ENCODE assay signal across 7 mouse cellular contexts in the genomic region with DNA sequence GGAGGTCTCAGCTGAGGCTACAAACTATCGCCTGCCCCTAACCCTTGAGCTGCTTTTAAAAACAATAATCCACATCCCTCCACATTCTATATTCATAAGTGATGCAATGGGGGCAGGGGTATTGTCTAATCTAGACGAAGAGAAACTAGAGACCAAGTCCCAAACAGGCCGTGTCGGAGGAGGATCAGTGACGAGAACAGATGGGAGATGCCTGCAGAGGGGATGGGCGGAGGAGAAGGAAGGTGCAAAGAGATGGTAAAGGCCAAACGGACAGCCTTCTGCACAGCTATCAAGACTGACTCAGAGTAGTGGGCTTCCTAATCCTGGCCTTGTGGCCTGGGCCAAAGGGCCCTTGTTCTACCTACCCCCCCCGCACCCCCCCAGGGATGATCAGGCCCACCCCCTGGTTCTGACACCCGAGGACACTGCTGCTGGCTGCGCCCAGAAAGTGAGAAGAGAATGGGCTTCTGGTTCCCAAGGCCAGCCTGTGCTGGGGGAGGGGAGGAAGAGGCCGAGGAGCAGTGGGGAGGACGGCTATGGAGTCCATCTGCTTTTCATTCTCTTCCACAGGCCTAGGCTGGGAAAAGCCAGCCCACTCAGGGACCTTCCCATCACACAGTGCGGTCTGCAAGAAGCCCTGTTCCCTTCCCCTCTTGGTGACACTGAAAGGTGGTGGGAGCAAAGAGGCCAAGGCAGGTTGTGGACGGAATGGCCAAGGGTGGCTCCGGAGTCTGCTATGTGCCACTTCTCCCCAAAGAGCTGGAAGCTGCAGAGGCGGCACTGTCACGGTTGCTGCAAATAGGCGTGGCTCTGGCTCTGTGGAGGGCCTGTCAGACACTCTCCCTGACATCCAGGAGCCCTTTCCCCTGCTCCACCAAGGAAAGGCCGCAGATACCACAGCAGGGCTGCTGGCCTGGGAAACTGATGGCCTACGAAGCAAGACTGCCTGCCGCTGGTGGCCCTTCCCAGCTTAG. TPM values are rescaled to one million over a fixed set of nuclear protein-coding genes. Genes with fewer than 3 reads are reported as not detected.
DNase-seq lines count a peak whose midpoint lies in the region; ATAC-seq lines count a peak whose summit lies in the region.

No protein-coding gene starts in this region.

- H3K4me3 ChIP-seq in forebrain, embryonic 12.5 days (replicated peaks), result peak overlapping the region; percentile 92
- H3K4me3 ChIP-seq in neural tube, embryonic 13.5 days, result peak overlapping the region; percentile 61

- peak overlapping the region; percentile 94 for H3K9ac ChIP-seq in forebrain, embryonic 12.5 days
- H3K9ac ChIP-seq in neural tube, embryonic 13.5 days, result peak overlapping the region; percentile 88

- no peaks in the 10 kb centered on the region for H3K27me3 ChIP-seq in forebrain, embryonic 12.5 days
- H3K27me3 ChIP-seq in neural tube, embryonic 13.5 days, result no peaks in the 10 kb centered on the region

- WGBS in forebrain, embryonic 12.5 days, result 54% methylated on average over 21 of the region's 21 CpGs
- WGBS in neural tube, embryonic 13.5 days, result 42% methylated on average over 21 of the region's 21 CpGs

- DNase-seq in layer of hippocampus, postnatal 36 days, result peak; percentile 44 to 52
- no peak for DNase-seq in layer of hippocampus, adult 9-11 months
- DNase-seq in cerebellum, adult 9-10 months, result peak; percentile 68
- peak; percentile 58 to 63 for DNase-seq in kidney, postnatal 4 days

- H3K36me3 ChIP-seq in forebrain, embryonic 12.5 days (replicated peaks), result peaks cover 40% of the 10 kb centered on the region
- H3K36me3 ChIP-seq in neural tube, embryonic 13.5 days, result peaks cover 42% of the 10 kb centered on the region

- no peak for ATAC-seq in forebrain, embryonic 12.5 days (ENCODE audit: low FRiP score)
- no peak for ATAC-seq in neural tube, embryonic 13.5 days (ENCODE audit: low read depth)
- no peak for ATAC-seq in activated CD4-positive, CD25-positive, alpha-beta regulatory T cell, adult 4 months

- peak overlapping the region; percentile 85 for H3K4me2 ChIP-seq in forebrain, embryonic 12.5 days
- H3K4me2 ChIP-seq in neural tube, embryonic 13.5 days, result peak overlapping the region; percentile 98

- H3K27ac ChIP-seq in forebrain, embryonic 12.5 days, result peak overlapping the region; percentile 98
- peak overlapping the region; percentile 96 for H3K27ac ChIP-seq in neural tube, embryonic 13.5 days (replicated peaks)

- H3K4me1 ChIP-seq in forebrain, embryonic 12.5 days, result peaks cover 43% of the 10 kb centered on the region
- peaks cover 60% of the 10 kb centered on the region for H3K4me1 ChIP-seq in neural tube, embryonic 13.5 days (replicated peaks)

- H3K9me3 ChIP-seq in forebrain, embryonic 12.5 days, result no peaks in the 10 kb centered on the region
- no peaks in the 10 kb centered on the region for H3K9me3 ChIP-seq in neural tube, embryonic 13.5 days

RNA-seq across cellular contexts. Expression of gene Calm3, which starts 2.8 kb away (rescaled TPM):
- 1,000 to 10,000 TPM; 2,055 to 2,361 TPM for total RNA-seq in layer of hippocampus, postnatal 36 days (2021)
- polyA plus RNA-seq in forebrain, embryonic 12.5 days (2016; fragmentation: Nextera tagmentation; extraction: Ambion mirVana), result 227 and 234 TPM in 2 replicates
- polyA plus RNA-seq in neural tube, embryonic 13.5 days (2015; fragmentation: Nextera tagmentation; extraction: Ambion mirVana), result 275 and 297 TPM in 2 replicates
- polyA plus RNA-seq in activated CD4-positive, CD25-positive, alpha-beta regulatory T cell, adult 4 months (2017; shearing (Covaris generic)), result 100 to 1,000 TPM; 106 to 159 TPM

RNA-seq across cellular contexts. Expression of gene Ptgir, which starts 14.8 kb away (rescaled TPM):
- not detected for total RNA-seq in layer of hippocampus, postnatal 36 days (2021)
- polyA plus RNA-seq in forebrain, embryonic 12.5 days (2016; fragmentation: Nextera tagmentation; extraction: Ambion mirVana), result 0.24 and 0.51 TPM in 2 replicates
- polyA plus RNA-seq in neural tube, embryonic 13.5 days (2015; fragmentation: Nextera tagmentation; extraction: Ambion mirVana), result 3.1 and 3.6 TPM in 2 replicates
- polyA plus RNA-seq in activated CD4-positive, CD25-positive, alpha-beta regulatory T cell, adult 4 months (2017; shearing (Covaris generic)), result 10 to 100 TPM; 11.8 to 13.2 TPM

RNA-seq across cellular contexts. Expression of gene Pnmal2, which starts 23.4 kb away (rescaled TPM):
- total RNA-seq in layer of hippocampus, postnatal 36 days (2021), result 100 to 1,000 TPM; 345 to 361 TPM
- 52.6 and 53.3 TPM in 2 replicates for polyA plus RNA-seq in forebrain, embryonic 12.5 days (2016; fragmentation: Nextera tagmentation; extraction: Ambion mirVana)
- polyA plus RNA-seq in neural tube, embryonic 13.5 days (2015; fragmentation: Nextera tagmentation; extraction: Ambion mirVana), result 76.2 and 82.4 TPM in 2 replicates
- not detected for polyA plus RNA-seq in activated CD4-positive, CD25-positive, alpha-beta regulatory T cell, adult 4 months (2017; shearing (Covaris generic))

RNA-seq across cellular contexts. Expression of gene Gng8, which starts 29.5 kb away (rescaled TPM):
- total RNA-seq in layer of hippocampus, postnatal 36 days (2021), result 1 to 10 TPM; 2.4 to 2.7 TPM
- 14.7 and 16.4 TPM in 2 replicates for polyA plus RNA-seq in forebrain, embryonic 12.5 days (2016; fragmentation: Nextera tagmentation; extraction: Ambion mirVana)
- polyA plus RNA-seq in neural tube, embryonic 13.5 days (2015; fragmentation: Nextera tagmentation; extraction: Ambion mirVana), result 15.4 and 24.1 TPM in 2 replicates
- not detected for polyA plus RNA-seq in activated CD4-positive, CD25-positive, alpha-beta regulatory T cell, adult 4 months (2017; shearing (Covaris generic))

RNA-seq across cellular contexts. Expression of gene Pnmal1, which starts 38.4 kb away (rescaled TPM):
- total RNA-seq in layer of hippocampus, postnatal 36 days (2021), result 100 to 1,000 TPM; 119 to 124 TPM
- polyA plus RNA-seq in forebrain, embryonic 12.5 days (2016; fragmentation: Nextera tagmentation; extraction: Ambion mirVana), result 32.3 and 37.0 TPM in 2 replicates
- polyA plus RNA-seq in neural tube, embryonic 13.5 days (2015; fragmentation: Nextera tagmentation; extraction: Ambion mirVana), result 37.6 and 39.7 TPM in 2 replicates
- polyA plus RNA-seq in activated CD4-positive, CD25-positive, alpha-beta regulatory T cell, adult 4 months (2017; shearing (Covaris generic)), result not detected

Comparison
In these comparisons a context has a peak if more than half of its experiments do, and no peak if none do; other contexts are left out.
1. RNA of gene Pnmal2, which starts 23.4 kb away (polyA plus RNA-seq): 76.2 to 82.4 TPM in neural tube, embryonic 13.5 days and 52.6 to 53.3 TPM in forebrain, embryonic 12.5 days; not detected in activated CD4-positive, CD25-positive, alpha-beta regulatory T cell, adult 4 months; every median in the first group is over 10 times any median in the second.